Comparison of ENCODE assay signal across 22 mouse cellular contexts in the genomic region with DNA sequence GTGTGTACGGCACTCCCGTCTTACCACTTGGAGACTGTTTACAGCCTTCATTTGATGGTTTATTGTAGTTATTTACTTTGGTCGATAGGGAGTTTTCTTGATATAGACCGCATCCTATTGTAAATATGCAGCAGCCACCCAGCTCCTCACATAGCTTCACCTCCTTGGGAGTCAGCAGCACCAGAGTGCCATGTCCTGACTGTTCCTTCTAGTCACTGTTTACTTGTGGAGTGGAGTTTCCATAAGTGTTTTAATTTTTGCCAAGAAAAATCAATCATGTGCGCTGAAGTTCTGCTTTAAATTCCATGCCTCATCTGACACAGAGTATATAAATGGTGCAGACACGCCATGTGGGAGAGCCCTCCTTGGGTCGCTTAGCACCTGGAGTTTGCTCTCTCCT.
DNase-seq lines count a peak whose midpoint lies in the region; ATAC-seq and TF ChIP-seq lines count a peak whose summit lies in the region.
"Had no signal": no experiment of that assay in that cellular context is flagged by ENCODE, and none has a peak within 500 bp of the region (broad histone marks: within the 10 kb centered on the region; RNA-seq: fewer than 3 reads in every experiment).

No protein-coding gene starts in this region.

- no peaks in the 10 kb centered on the region for H3K36me3 ChIP-seq in lung, embryonic 14.5 days (ENCODE audit: insufficient read depth)
- no peaks in the 10 kb centered on the region for H3K36me3 ChIP-seq in lung, embryonic 15.5 days
- H3K36me3 ChIP-seq in lung, postnatal 0 days (ENCODE audit: insufficient read depth, low read length) = no peaks in the 10 kb centered on the region
- H3K36me3 ChIP-seq in lung, embryonic 16.5 days (ENCODE audit: control insufficient read depth, insufficient read depth, low read length) = no peaks in the 10 kb centered on the region
- H3K36me3 ChIP-seq: G1E had no signal

- no peak for TF ChIP-seq EP300 in lung, postnatal 0 days (IDR thresholded peaks at IDR 0.05)

- no peak overlapping the region for H3K9ac ChIP-seq in lung, embryonic 14.5 days
- no peak overlapping the region for H3K9ac ChIP-seq in lung, embryonic 15.5 days
- no peak overlapping the region for H3K9ac ChIP-seq in lung, postnatal 0 days (replicated peaks; ENCODE audit: low read depth)
- no peak overlapping the region for H3K9ac ChIP-seq in lung, embryonic 16.5 days (ENCODE audit: low read length)

- no peaks in the 10 kb centered on the region for H3K27me3 ChIP-seq in lung, embryonic 14.5 days (ENCODE audit: insufficient read depth, low read length)
- H3K27me3 ChIP-seq in lung, embryonic 15.5 days = no peaks in the 10 kb centered on the region
- no peaks in the 10 kb centered on the region for H3K27me3 ChIP-seq in lung, postnatal 0 days (replicated peaks; ENCODE audit: insufficient read depth, low read length)
- H3K27me3 ChIP-seq in lung, embryonic 16.5 days (ENCODE audit: control insufficient read depth, insufficient read depth, low read depth, low read length) = no peaks in the 10 kb centered on the region
- H3K27me3 ChIP-seq: CH12.LX, Patski had no signal

- H3K27ac ChIP-seq in lung, embryonic 14.5 days (ENCODE audit: low read depth) = peak overlapping the region; percentile 44; the same call in 1 of the 2 replicates
- peak overlapping the region; percentile 72 for H3K27ac ChIP-seq in lung, embryonic 15.5 days
- no peak overlapping the region for H3K27ac ChIP-seq in lung, postnatal 0 days (ENCODE audit: low read length)
- peak overlapping the region; percentile 56 for H3K27ac ChIP-seq in lung, embryonic 16.5 days (ENCODE audit: low read length)

- H3K4me3 ChIP-seq in lung, embryonic 14.5 days (ENCODE audit: low read depth, low read length) = no peak overlapping the region
- H3K4me3 ChIP-seq in lung, embryonic 15.5 days = no peak overlapping the region
- H3K4me3 ChIP-seq in lung, postnatal 0 days (ENCODE audit: low read depth, low read length) = no peak overlapping the region
- H3K4me3 ChIP-seq in lung, embryonic 16.5 days (ENCODE audit: low read length) = no peak overlapping the region

- ATAC-seq in lung, embryonic 14.5 days (ENCODE audit: insufficient read depth) = peak; percentile 30; the same call in 1 of the 2 replicates
- peak; percentile 67 for ATAC-seq in lung, embryonic 15.5 days (ENCODE audit: borderline replicate concordance, extremely low read depth, low FRiP score, low TSS enrichment)
- no peak for ATAC-seq in lung, postnatal 0 days
- peak; percentile 41; the same call in 1 of the 2 replicates for ATAC-seq in lung, embryonic 16.5 days (ENCODE audit: low read depth)
- ATAC-seq: activated CD4-positive, CD25-positive, alpha-beta regulatory T cell, adult 4 months; CD4-positive, CD25-positive, alpha-beta regulatory T cell, adult 4 months; Patski had no signal

- 48% methylated on average over 7 of the region's 7 CpGs for WGBS in lung, embryonic 14.5 days
- WGBS in lung, embryonic 15.5 days = 55% methylated on average over 7 of the region's 7 CpGs
- WGBS in lung, postnatal 0 days = 62% methylated on average over 7 of the region's 7 CpGs
- 49% methylated on average over 7 of the region's 7 CpGs for WGBS in lung, embryonic 16.5 days

- peak; percentile 29 for DNase-seq in heart, adult 11 months
- DNase-seq in heart, adult 8-10 months (ENCODE audit: low spot score) = no peak
- DNase-seq in lung, embryonic 14.5 days = peak; percentile 53
- no peak for DNase-seq in lung, adult 18-20 months
- no peak for DNase-seq in lung, postnatal 0 days (ENCODE audit: low spot score)
- no peak for DNase-seq in lung, postnatal 25 days (ENCODE audit: low spot score)
- DNase-seq: adrenal gland, adult 2 months; adrenal gland, adult 8-10 months; adrenal gland, postnatal 10 days; adrenal gland, postnatal 14 days; adrenal gland, postnatal 25 days; adrenal gland, postnatal 36 days; B cell, adult 2 months; cerebellum, adult 11 months; cerebellum, adult 11-12 months had no signal

- no peak for TF ChIP-seq CTCF in lung, embryonic 14.5 days (IDR thresholded peaks at IDR 0.05; ENCODE audit: low read depth)
- TF ChIP-seq CTCF in lung, postnatal 0 days (IDR thresholded peaks at IDR 0.05) = no peak

- H3K4me2 ChIP-seq in lung, embryonic 14.5 days = no peak overlapping the region
- no peak overlapping the region for H3K4me2 ChIP-seq in lung, embryonic 15.5 days
- H3K4me2 ChIP-seq in lung, postnatal 0 days (replicated peaks; ENCODE audit: low read depth, low read length) = no peak overlapping the region
- no peak overlapping the region for H3K4me2 ChIP-seq in lung, embryonic 16.5 days (ENCODE audit: low read depth, low read length)

- peaks cover 9% of the 10 kb centered on the region for H3K4me1 ChIP-seq in lung, embryonic 14.5 days (ENCODE audit: insufficient read depth)
- peaks cover 26% of the 10 kb centered on the region for H3K4me1 ChIP-seq in lung, embryonic 15.5 days
- H3K4me1 ChIP-seq in lung, postnatal 0 days (ENCODE audit: insufficient read depth, low read depth, low read length) = peaks cover 3% of the 10 kb centered on the region; the same call in 1 of the 2 replicates
- peaks cover 12% of the 10 kb centered on the region for H3K4me1 ChIP-seq in lung, embryonic 16.5 days (replicated peaks; ENCODE audit: control insufficient read depth, insufficient read depth, low read length)

- H3K9me3 ChIP-seq in lung, embryonic 14.5 days (ENCODE audit: low read depth, low read length) = no peaks in the 10 kb centered on the region
- H3K9me3 ChIP-seq in lung, embryonic 15.5 days = no peaks in the 10 kb centered on the region
- H3K9me3 ChIP-seq in lung, postnatal 0 days (ENCODE audit: low read length) = no peaks in the 10 kb centered on the region
- H3K9me3 ChIP-seq in lung, embryonic 16.5 days (ENCODE audit: control insufficient read depth, low read length) = no peaks in the 10 kb centered on the region
- H3K9me3 ChIP-seq: G1E had no signal

Comparison
In these comparisons a context has a peak if more than half of its experiments do, and no peak if none do; other contexts are left out.
1. DNase-seq: peak in heart, adult 11 months (single experiment) and lung, embryonic 14.5 days (single experiment); none in heart, adult 8-10 months (single experiment), lung, adult 18-20 months (0 of 2), lung, postnatal 0 days (single experiment) and lung, postnatal 25 days (single experiment).